Mouse (Mus musculus) gastrocnemius, postnatal 25 days (tissue): Measurements from ENCODE around the gene Dnah5. TPM values are rescaled to one million over a fixed set of nuclear protein-coding genes. Genes with fewer than 3 reads are reported as not detected.
"Not testable (repeated sequence)": the region's sequence is repeated elsewhere in the genome, so short reads cannot be mapped to it uniquely, and the experiment has no call there.

ENCODE experiments used
- DNase-seq: peaks from one replicate; pipeline ENCODE4 v3.0.0; 2022
- total RNA-seq, 2 experiments: library from RNA; stranded (reverse); gene quantifications; 1 replicate in 1 of 2; 2 replicates in 1 of 2; pipeline ENCODE4 v1.2.3; 2021

The Dnah5 gene
- total RNA-seq, 2 experiments from 2014 or later: not detected

DNA sequence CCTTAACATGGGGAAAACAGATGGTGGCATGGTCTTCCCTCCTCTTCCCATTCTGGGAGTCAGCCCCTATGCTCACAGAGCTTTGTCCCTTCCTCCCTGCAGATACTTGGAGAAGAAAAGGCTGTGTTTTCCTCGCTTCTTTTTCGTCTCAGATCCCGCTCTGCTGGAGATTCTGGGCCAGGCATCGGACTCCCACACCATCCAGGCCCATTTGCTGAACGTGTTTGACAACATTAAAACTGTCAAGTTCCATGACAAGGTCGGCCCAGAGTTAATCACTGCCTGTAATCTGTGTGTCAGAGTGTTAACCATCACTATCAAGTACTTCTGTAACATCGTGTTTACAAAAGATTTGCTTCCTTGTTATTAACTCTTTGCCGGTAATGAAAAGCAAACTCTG, 103.6 kb downstream of the Dnah5 start:
- no peak for DNase-seq

DNA sequence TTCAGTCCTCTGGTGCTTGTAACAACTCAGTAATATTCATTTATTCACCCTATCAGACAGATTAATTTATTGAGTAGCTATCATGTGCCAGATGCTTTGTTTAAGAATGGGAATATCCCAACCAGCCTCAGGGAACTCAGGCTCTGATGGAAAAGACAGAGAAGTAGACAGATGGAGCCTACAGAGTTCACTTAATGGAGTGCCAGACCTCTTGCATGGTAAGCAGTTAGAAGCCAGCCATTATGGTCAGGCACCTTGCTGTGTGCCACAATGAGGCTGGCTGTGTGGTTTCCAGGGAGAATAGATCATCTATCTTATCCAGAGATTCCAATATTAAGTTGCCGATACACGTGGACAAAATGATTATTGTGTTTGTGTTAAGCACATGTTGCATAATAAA, 104.3 kb downstream of the Dnah5 start:
- DNase-seq: no peak

- DNase-seq: no peak
Observed at GRCm38 (mm10) chr15:28310516-28310915, 107.0 kb downstream of the Dnah5 start.

- DNase-seq: no peak
Observed at GRCm38 (mm10) chr15:28313451-28313850, 109.9 kb downstream of the Dnah5 start.

- no peak for DNase-seq
Observed at GRCm38 (mm10) chr15:28315812-28316528, 112.4 kb downstream of the Dnah5 start.

DNA sequence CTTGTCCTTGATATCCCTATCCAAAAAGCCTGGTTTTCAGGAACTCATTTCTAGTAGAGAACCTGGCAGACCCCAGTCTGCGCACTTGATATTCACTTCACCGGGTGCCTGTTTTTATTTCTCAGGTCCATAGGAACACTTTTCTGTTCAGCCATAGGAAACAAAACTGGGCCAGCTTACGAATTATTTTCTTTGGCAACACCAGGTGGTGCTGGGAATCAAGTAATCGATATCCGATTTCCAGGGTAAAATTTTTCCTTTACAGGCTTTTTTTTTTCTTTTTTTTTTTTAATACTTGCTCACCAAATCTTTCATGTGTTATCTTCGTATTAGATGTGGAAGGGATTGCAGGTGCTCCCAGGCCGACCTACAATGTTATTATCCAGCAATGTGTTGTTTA, 119.0 kb downstream of the Dnah5 start:
- no peak for DNase-seq

DNA sequence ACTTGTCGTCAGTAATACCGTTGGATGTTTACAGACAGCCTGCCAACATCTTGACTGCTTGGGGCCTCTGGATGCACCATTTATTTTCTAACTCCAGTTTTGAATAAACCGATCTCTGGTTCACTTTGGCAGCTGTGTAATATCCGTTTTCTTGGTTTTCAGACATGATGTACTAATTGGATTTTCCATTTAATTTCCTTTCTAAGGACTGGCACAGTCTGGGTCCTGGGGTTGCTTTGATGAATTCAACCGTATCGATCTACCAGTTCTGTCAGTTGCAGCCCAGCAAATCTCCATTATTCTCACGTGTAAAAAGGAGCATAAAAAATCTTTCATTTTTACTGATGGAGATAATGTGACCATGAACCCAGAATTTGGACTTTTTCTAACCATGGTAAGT, 123.4 kb downstream of the Dnah5 start:
- no peak for DNase-seq

DNA sequence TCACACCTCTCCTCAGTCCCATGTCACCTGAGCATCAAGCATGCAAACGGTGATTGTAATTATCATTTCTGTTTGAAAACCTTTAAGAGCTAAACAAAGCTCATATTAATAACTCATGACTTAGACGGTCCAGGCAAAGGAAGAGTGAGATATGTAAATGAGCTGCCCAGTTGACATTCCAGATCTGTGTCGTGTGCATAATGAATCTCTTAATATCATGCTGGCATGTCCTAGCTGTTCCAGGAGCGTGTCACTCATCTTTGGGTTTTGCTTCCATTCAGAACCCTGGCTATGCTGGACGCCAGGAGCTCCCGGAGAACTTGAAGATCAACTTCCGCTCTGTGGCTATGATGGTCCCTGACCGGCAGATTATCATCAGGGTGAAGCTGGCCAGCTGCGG, 123.9 kb downstream of the Dnah5 start:
- no peak for DNase-seq

DNA sequence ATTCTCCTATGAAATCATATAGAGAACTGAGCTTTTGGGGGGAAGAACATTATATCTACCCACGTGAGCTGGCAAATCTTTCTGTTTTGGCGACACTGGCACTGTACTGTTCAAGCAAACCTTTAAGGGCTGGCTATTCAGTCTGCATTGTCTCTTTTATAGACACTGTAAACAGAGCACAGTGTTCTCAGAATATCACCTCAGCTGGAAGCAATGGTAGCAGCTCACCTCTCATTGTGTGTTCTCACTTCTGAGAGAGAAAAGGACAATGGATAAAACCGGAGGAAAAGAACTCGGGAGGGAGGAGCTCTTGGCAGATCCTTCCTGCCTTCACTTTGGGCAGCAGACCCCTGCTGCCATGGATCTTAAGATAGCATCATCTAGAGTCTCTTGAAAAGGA, 137.6 kb downstream of the Dnah5 start:
- DNase-seq: no peak

- no peak for DNase-seq
Observed at GRCm38 (mm10) chr15:28367561-28367960, 164.0 kb downstream of the Dnah5 start.

DNA sequence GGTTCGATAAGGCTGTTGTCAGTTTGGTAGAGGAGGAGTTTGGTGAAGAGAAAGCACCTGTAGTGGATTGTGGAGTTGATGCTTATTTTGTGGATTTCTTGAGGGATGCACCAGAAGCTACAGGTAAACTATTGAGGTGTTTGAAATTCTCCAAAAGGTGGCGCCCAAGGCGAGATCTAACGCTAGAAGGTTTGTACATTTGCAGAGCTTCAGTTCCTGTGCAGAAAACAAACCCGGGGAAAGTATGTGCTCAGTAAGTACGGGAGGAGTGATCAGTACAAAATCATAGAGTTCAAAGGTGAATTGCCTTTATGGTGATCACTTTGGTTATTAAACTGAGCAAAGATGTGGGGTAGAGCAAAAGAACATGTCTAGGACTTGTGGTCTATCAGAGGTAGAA, 166.9 kb downstream of the Dnah5 start:
- no peak for DNase-seq

DNA sequence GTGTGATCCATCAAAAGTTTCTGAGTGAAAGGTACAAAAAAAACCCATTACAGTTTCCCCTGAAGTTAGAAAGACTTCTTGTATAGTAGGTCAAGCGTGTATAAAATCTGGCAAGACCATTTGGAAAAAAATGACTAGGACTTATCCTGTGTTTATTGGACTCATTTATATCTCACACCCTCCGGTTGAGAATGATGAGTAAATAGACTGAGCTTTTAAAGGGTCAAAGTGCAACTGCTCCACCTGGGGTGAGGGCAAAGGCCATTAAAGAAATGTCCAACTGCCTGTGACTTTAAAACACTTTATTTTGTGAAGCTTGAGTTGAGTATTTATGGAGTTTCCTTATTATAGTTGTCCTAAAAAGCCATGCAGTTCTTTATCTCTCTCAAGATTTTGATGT, 168.0 kb downstream of the Dnah5 start:
- DNase-seq: no peak

- DNase-seq: no peak
Observed at GRCm38 (mm10) chr15:28374394-28374793, 170.8 kb downstream of the Dnah5 start.

- no peak for DNase-seq
Observed at GRCm38 (mm10) chr15:28380909-28381308, 177.4 kb downstream of the Dnah5 start.

GRCm38 (mm10) chr15:28393723-28394122, 190.2 kb downstream of the Dnah5 start:
- DNase-seq: not testable (repeated sequence)

DNA sequence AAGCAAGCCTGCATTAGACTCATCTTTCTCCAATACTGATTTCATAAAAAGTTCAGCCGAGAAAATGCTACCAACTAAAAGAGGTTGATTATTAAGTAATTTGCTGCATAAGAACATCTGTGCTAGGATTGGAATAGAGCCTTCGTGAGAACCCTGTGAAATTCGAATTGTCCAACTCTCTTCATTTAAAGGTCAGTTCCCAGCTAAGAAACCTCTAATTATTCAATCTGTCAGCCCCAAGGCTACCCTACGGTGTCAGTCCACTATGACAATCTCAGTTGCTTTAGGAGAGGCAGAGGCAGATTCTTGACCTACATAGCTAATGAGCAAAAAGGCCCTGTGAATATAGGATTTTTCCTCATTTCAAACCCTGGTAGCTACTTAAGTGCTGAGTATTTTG, 191.9 kb downstream of the Dnah5 start:
- DNase-seq: no peak

DNA sequence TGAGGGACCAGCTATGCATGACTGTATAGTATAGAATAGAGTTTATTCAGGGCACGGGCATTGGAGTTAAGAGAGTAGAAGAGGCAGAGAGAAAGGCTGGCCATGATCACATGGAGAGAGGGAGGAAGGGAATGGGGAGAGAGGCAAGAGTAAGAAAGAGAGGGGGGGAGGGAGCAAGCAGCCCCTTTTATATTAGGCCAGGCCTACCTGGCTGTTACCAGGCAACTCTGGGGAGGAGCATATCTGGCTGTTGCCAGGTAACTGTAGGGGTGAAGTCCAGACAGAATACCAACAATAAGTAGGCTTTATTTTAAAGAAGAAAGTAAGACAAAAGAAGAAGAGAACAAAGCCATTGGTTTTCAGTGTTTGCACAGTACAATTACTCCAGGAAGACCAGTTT, 194.9 kb downstream of the Dnah5 start:
- no peak for DNase-seq

DNA sequence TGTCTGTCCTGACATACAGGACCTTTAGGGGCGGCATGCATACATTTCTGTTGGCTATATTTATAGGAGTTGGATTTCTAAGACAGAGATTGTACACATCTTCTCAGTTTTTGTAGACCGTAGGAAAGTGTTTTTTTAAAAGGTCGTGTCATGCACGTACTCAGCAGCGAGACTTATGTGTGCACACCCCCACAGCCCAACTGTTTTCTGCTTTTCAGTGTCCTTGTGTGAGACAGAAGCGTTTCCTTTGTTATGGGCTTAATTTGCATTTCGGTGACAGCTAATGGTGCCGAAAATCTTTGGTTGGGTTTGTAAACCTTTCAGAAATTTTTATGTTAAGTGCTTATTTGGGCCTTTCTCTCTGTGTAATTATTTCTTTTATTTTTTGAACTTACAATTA, 195.7 kb downstream of the Dnah5 start:
- no peak for DNase-seq

GRCm38 (mm10) chr15:28404630-28405029, 201.1 kb downstream of the Dnah5 start:
- DNase-seq: no peak

- DNase-seq: no peak
Observed at GRCm38 (mm10) chr15:28405136-28405535, 201.6 kb downstream of the Dnah5 start.

DNA sequence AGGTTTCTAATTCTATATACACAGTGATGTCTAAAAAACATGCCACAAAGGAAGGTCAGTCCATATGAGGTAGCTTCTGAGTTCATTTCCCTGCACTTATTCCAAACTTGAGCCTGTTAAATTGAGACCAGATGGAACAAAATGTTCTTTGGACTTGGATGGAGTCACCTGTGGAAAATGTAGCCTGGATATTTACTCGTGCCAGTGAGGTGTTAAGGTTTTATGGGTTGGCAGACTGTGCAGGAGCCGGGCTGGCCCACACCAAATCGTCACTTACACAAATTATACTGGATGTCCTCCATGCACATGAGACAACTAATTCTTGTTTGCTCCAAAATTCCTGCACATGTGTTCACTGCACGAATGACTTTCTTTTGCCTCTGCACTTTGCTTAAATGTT, 236.2 kb downstream of the Dnah5 start:
- no peak for DNase-seq

- DNase-seq: no peak
Observed at GRCm38 (mm10) chr15:28444494-28444893, 240.9 kb downstream of the Dnah5 start.

DNA sequence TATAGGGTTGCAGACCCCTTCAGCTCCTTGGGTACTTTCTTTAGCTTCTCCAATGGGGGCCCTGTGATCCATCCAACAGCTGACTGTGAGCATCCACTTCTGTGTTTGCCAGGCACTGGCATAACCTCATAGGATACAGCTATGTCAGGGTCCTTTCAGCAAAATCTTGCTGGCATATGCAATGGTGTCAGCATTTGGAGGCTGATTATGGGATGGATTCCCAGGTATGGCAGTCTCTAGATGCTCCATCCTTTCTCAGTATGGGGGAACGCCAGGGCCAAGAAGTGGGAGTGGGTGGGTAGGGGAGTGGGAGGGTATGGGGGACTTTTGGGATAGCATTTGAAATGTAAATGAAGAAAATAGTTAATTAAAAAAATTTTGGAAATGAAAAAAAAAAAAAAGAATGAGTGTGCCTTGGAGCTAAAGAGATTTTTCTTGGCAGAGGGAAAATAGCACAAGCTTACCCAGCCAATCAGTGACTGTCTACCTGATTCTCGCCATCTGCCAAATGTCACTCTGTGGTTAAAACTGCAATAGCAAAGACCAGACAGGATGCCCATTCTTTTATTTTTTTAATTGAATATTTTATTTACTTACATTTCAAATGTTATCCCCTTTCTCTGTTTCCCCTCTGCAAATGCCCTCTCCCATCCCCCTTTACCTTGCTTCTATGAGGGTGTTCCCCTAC, 257.7 kb downstream of the Dnah5 start:
- DNase-seq: not testable (repeated sequence)

DNA sequence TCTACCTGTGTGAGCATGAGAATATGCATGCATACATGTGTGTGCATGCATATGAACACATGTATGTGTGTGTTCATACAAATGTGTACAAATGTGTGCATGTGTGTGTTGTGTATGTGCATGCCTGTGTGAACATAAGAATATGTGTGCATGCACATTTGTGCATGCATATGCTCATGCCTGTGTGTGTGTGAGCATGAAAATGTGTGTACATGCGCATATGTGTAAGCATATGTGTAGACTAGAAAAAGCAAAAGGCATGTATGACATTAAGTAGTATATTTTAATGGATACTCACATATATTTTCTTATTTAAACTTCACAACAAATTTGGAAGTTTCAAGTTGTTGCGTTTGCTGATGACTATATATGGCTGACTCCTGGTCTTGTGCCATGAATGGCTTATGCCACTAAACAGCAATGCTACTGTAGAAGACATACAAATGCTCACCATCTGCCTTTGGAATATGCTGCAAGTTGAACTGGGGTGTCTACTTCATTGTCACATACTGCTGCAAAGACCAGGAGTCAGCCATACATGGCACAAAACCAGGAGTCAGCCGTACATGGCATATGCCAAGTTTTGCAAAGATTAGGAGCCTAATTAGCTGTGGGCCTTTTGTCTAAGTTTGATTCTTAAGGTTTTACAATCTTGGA, 263.2 kb downstream of the Dnah5 start:
- no peak for DNase-seq
